Mouse (Mus musculus): ENCODE results near the gene Zp3. TPM values are rescaled to one million over a fixed set of nuclear protein-coding genes. Genes with fewer than 3 reads are reported as not detected.

The Zp3 gene
- polyA plus RNA-seq, 1 experiment from 2014 or later = not detected

GRCm38 (mm10) chr5:136001222-136001621, 21.3 kb downstream of the Zp3 start:
- Histone ChIP-seq H3K27me3 (ENCODE audit: control insufficient read depth, insufficient read depth, low read length) (no peaks in the 10 kb centered on the region), H3K4me2 (ENCODE audit: low read depth, severe bottlenecking) (no peak overlapping the region), H3K4me1 (ENCODE audit: control insufficient read depth, insufficient read depth, low read length) (peaks cover 3% of the 10 kb centered on the region; the same call in 1 of the 2 replicates), H3K27ac (replicated peaks; ENCODE audit: low read depth, low read length) (no peak overlapping the region), H3K4me3 (ENCODE audit: low read depth, low read length) (no peak overlapping the region), H3K9ac (ENCODE audit: low read length) (no peak overlapping the region), H3K36me3 (ENCODE audit: control insufficient read depth, insufficient read depth, low read length) (peaks cover 8% of the 10 kb centered on the region), H3K9me3 (ENCODE audit: control insufficient read depth, low read length) (no peaks in the 10 kb centered on the region)
- 92% methylated on average over 6 of the region's 6 CpGs for WGBS
- DNase-seq (ENCODE audit: low spot score) (no peak), ATAC-seq (ENCODE audit: insufficient number of reproducible peaks, low FRiP score, low TSS enrichment, low read depth) (no peak)

GRCm38 (mm10) chr5:136002325-136002724, 22.4 kb downstream of the Zp3 start:
- DNase-seq (ENCODE audit: low spot score) = no peak
- WGBS = 71% methylated on average over 2 of the region's 2 CpGs

GRCm38 (mm10) chr5:136002751-136003151, 22.9 kb downstream of the Zp3 start:
- H3K27me3 ChIP-seq (ENCODE audit: control insufficient read depth, insufficient read depth, low read length) = no peaks in the 10 kb centered on the region
- 0 out of 2 replicates have a peak overlapping the region, but pooled peaks have one; percentile 43 for H3K27ac ChIP-seq (replicated peaks; ENCODE audit: low read depth, low read length)
- WGBS = 18% methylated on average over 3 of the region's 3 CpGs
- DNase-seq (ENCODE audit: low spot score) (peak; percentile 24), ATAC-seq (ENCODE audit: insufficient number of reproducible peaks, low FRiP score, low TSS enrichment, low read depth) (no peak)
- no peak overlapping the region for H3K4me2 ChIP-seq (ENCODE audit: low read depth, severe bottlenecking)
- no peak overlapping the region for H3K4me3 ChIP-seq (ENCODE audit: low read depth, low read length)
- H3K9me3 ChIP-seq (ENCODE audit: control insufficient read depth, low read length) = no peaks in the 10 kb centered on the region
- H3K9ac ChIP-seq (ENCODE audit: low read length) = no peak overlapping the region
- peaks cover 5% of the 10 kb centered on the region; the same call in 1 of the 2 replicates for H3K36me3 ChIP-seq (ENCODE audit: control insufficient read depth, insufficient read depth, low read length)
- H3K4me1 ChIP-seq (ENCODE audit: control insufficient read depth, insufficient read depth, low read length) = peaks cover 3% of the 10 kb centered on the region; the same call in 1 of the 2 replicates

More at GRCm38 (mm10) chr5:136002325-136002724, 22.4 kb downstream of the Zp3 start:
- H3K4me1 ChIP-seq (ENCODE audit: control insufficient read depth, insufficient read depth, low read length) = peaks cover 3% of the 10 kb centered on the region; the same call in 1 of the 2 replicates
- H3K27ac ChIP-seq (replicated peaks; ENCODE audit: low read depth, low read length) = 0 out of 2 replicates have a peak overlapping the region, but pooled peaks have one; percentile 43
- H3K4me3 ChIP-seq (ENCODE audit: low read depth, low read length) = no peak overlapping the region
- no peak overlapping the region for H3K9ac ChIP-seq (ENCODE audit: low read length)
- ATAC-seq (ENCODE audit: insufficient number of reproducible peaks, low FRiP score, low TSS enrichment, low read depth) = no peak
- H3K27me3 ChIP-seq (ENCODE audit: control insufficient read depth, insufficient read depth, low read length) = no peaks in the 10 kb centered on the region
- peaks cover 5% of the 10 kb centered on the region; the same call in 1 of the 2 replicates for H3K36me3 ChIP-seq (ENCODE audit: control insufficient read depth, insufficient read depth, low read length)
- no peaks in the 10 kb centered on the region for H3K9me3 ChIP-seq (ENCODE audit: control insufficient read depth, low read length)
- no peak overlapping the region for H3K4me2 ChIP-seq (ENCODE audit: low read depth, severe bottlenecking)

GRCm38 (mm10) chr5:136004537-136004936, 24.6 kb downstream of the Zp3 start:
- DNase-seq (ENCODE audit: low spot score) (no peak), ATAC-seq (ENCODE audit: insufficient number of reproducible peaks, low FRiP score, low TSS enrichment, low read depth) (no peak)
- H3K4me2 ChIP-seq (ENCODE audit: low read depth, severe bottlenecking) = no peak overlapping the region
- 83% methylated on average over 4 of the region's 4 CpGs for WGBS
- no peak overlapping the region for H3K4me3 ChIP-seq (ENCODE audit: low read depth, low read length)
- H3K27ac ChIP-seq (replicated peaks; ENCODE audit: low read depth, low read length) = no peak overlapping the region
- H3K36me3 ChIP-seq (ENCODE audit: control insufficient read depth, insufficient read depth, low read length) = no peaks in the 10 kb centered on the region; the same call in 1 of the 2 replicates
- H3K4me1 ChIP-seq (ENCODE audit: control insufficient read depth, insufficient read depth, low read length) = peaks cover 3% of the 10 kb centered on the region; the same call in 1 of the 2 replicates
- no peaks in the 10 kb centered on the region for H3K27me3 ChIP-seq (ENCODE audit: control insufficient read depth, insufficient read depth, low read length)
- no peak overlapping the region for H3K9ac ChIP-seq (ENCODE audit: low read length)
- no peaks in the 10 kb centered on the region for H3K9me3 ChIP-seq (ENCODE audit: control insufficient read depth, low read length)

GRCm38 (mm10) chr5:136007745-136008144, 27.8 kb downstream of the Zp3 start:
- ATAC-seq (ENCODE audit: insufficient number of reproducible peaks, low FRiP score, low TSS enrichment, low read depth) (no peak), DNase-seq (ENCODE audit: low spot score) (no peak)
- Histone ChIP-seq H3K9me3 (ENCODE audit: control insufficient read depth, low read length) (no peaks in the 10 kb centered on the region), H3K27ac (replicated peaks; ENCODE audit: low read depth, low read length) (no peak overlapping the region), H3K4me1 (ENCODE audit: control insufficient read depth, insufficient read depth, low read length) (0 out of 2 replicates have a peak, but pooled peaks cover 3% of the 10 kb centered on the region), H3K27me3 (ENCODE audit: control insufficient read depth, insufficient read depth, low read length) (no peaks in the 10 kb centered on the region), H3K4me2 (ENCODE audit: low read depth, severe bottlenecking) (no peak overlapping the region), H3K36me3 (ENCODE audit: control insufficient read depth, insufficient read depth, low read length) (peaks cover 3% of the 10 kb centered on the region; the same call in 1 of the 2 replicates), H3K4me3 (ENCODE audit: low read depth, low read length) (no peak overlapping the region), H3K9ac (ENCODE audit: low read length) (no peak overlapping the region)
- WGBS = 81% methylated on average over 7 of the region's 7 CpGs

GRCm38 (mm10) chr5:136014877-136015276, 35.0 kb downstream of the Zp3 start:
- 84% methylated on average over 10 of the region's 10 CpGs for WGBS
- Histone ChIP-seq H3K36me3 (ENCODE audit: control insufficient read depth, insufficient read depth, low read length) (peaks cover 8% of the 10 kb centered on the region; the same call in 1 of the 2 replicates), H3K27ac (replicated peaks; ENCODE audit: low read depth, low read length) (no peak overlapping the region), H3K9me3 (ENCODE audit: control insufficient read depth, low read length) (no peaks in the 10 kb centered on the region), H3K9ac (ENCODE audit: low read length) (no peak overlapping the region), H3K4me2 (ENCODE audit: low read depth, severe bottlenecking) (no peak overlapping the region), H3K4me3 (ENCODE audit: low read depth, low read length) (no peak overlapping the region), H3K27me3 (ENCODE audit: control insufficient read depth, insufficient read depth, low read length) (no peaks in the 10 kb centered on the region), H3K4me1 (ENCODE audit: control insufficient read depth, insufficient read depth, low read length) (no peaks in the 10 kb centered on the region)
- ATAC-seq (ENCODE audit: insufficient number of reproducible peaks, low FRiP score, low TSS enrichment, low read depth) = no peak
- no peak for DNase-seq (ENCODE audit: low spot score)

GRCm38 (mm10) chr5:136015586-136015985, 35.7 kb downstream of the Zp3 start:
- H3K9ac ChIP-seq (ENCODE audit: low read length) = no peak overlapping the region
- H3K4me1 ChIP-seq (ENCODE audit: control insufficient read depth, insufficient read depth, low read length) = no peaks in the 10 kb centered on the region
- no peak overlapping the region for H3K4me2 ChIP-seq (ENCODE audit: low read depth, severe bottlenecking)
- no peak overlapping the region for H3K27ac ChIP-seq (replicated peaks; ENCODE audit: low read depth, low read length)
- DNase-seq (ENCODE audit: low spot score) (no peak), ATAC-seq (ENCODE audit: insufficient number of reproducible peaks, low FRiP score, low TSS enrichment, low read depth) (no peak)
- peaks cover 8% of the 10 kb centered on the region; the same call in 1 of the 2 replicates for H3K36me3 ChIP-seq (ENCODE audit: control insufficient read depth, insufficient read depth, low read length)
- WGBS = 86% methylated on average over 10 of the region's 10 CpGs
- no peaks in the 10 kb centered on the region for H3K27me3 ChIP-seq (ENCODE audit: control insufficient read depth, insufficient read depth, low read length)
- H3K4me3 ChIP-seq (ENCODE audit: low read depth, low read length) = no peak overlapping the region
- no peaks in the 10 kb centered on the region for H3K9me3 ChIP-seq (ENCODE audit: control insufficient read depth, low read length)

- H3K4me1 ChIP-seq (ENCODE audit: control insufficient read depth, insufficient read depth, low read length) = no peaks in the 10 kb centered on the region
- no peak for ATAC-seq (ENCODE audit: insufficient number of reproducible peaks, low FRiP score, low TSS enrichment, low read depth)
- no peak for DNase-seq (ENCODE audit: low spot score)
- no peak overlapping the region for H3K4me3 ChIP-seq (ENCODE audit: low read depth, low read length)
- WGBS = 85% methylated on average over 10 of the region's 10 CpGs
- H3K9ac ChIP-seq (ENCODE audit: low read length) = no peak overlapping the region
- no peaks in the 10 kb centered on the region for H3K27me3 ChIP-seq (ENCODE audit: control insufficient read depth, insufficient read depth, low read length)
- H3K4me2 ChIP-seq (ENCODE audit: low read depth, severe bottlenecking) = no peak overlapping the region
- no peak overlapping the region for H3K27ac ChIP-seq (replicated peaks; ENCODE audit: low read depth, low read length)
- H3K9me3 ChIP-seq (ENCODE audit: control insufficient read depth, low read length) = no peaks in the 10 kb centered on the region
- H3K36me3 ChIP-seq (ENCODE audit: control insufficient read depth, insufficient read depth, low read length) = peaks cover 8% of the 10 kb centered on the region; the same call in 1 of the 2 replicates
Observed at GRCm38 (mm10) chr5:136016014-136016876, 36.3 kb downstream of the Zp3 start.

All from limb, embryonic 11.5 days (tissue).